Mouse (Mus musculus) adrenal gland, postnatal 4 days (tissue): ENCODE data around the gene Ndc80. TPM values are rescaled to one million over a fixed set of nuclear protein-coding genes. Genes with fewer than 3 reads are reported as not detected.
"Not testable (repeated sequence)": the region's sequence is repeated elsewhere in the genome, so short reads cannot be mapped to it uniquely, and the experiment has no call there.

Experiments used
- DNase-seq, 2 experiments: peaks; one replicate each; pipeline ENCODE4 v3.0.0; 2021 to 2022; ENCODE audit warnings: low spot score in 2 of 2, mixed read lengths in 2 of 2
- long read RNA-seq, 2 experiments: library from polyadenylated mRNA; stranded (forward); transcript quantifications; one replicate each; pipeline ENCODE4 v2.0.0; 2021
- total RNA-seq, 2 experiments: library from RNA; stranded (reverse); gene quantifications; 2 replicates each; pipeline ENCODE4 v1.2.3; 2021

Ndc80 gene
- 10 to 100 TPM; 18.7 to 19.1 TPM for total RNA-seq
- long read RNA-seq, experiment 1, transcript Ndc80-201 (17 exons, 2,201 nt): major isoform, 6 of 7 reads
- long read RNA-seq, experiment 1, partial matches to known transcripts: 0 of 7 reads
- long read RNA-seq, experiment 1, other reads (novel, unspliced or antisense): 1 of 7 reads
- long read RNA-seq, experiment 2, transcript Ndc80-201 (17 exons, 2,201 nt): major isoform, 12 of 18 reads
- long read RNA-seq, experiment 2, partial matches to known transcripts: 4 of 18 reads
- long read RNA-seq, experiment 2, other reads (novel, unspliced or antisense): 1 of 18 reads

DNA sequence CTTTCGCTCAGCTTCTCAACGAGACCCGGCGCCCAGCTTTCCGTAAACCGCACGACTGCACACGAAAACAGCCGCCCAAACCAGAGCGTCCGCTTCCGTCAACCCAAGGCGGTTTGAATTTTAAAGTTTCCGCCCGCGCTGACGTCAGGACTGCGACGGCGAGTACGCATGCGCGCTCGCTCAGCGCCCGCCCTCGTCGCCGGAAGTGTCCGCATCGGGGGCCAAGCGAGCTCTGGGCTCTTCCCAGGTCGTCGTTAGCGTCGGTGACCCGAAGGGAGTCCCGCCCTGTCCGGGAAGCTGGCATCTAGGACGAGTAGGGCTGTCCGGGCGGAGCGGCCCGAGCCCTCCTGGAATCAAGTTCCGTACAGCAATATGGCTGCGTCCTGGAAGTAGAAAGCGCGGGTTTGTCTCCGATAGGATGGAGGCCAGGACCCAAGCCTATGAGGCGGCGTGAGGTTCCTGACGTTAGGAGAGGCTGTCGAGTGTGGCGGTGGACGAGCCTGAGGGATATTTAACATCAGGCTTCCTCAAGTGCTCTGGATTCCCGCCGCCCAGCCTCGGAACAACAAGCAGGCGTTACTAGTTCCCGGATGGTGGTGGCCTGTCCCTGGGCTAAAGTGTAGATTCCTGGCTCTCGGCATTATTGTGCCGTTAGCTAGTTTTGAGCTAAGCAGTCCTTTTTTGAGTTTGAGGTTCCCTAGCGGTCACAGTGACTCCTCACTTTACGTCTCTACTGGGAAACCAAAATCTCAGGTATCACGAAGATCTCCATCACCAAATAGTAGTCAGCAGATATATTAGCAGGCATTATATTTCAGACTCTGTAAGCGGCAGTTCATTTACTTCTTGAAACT, at the start of gene Ndc80:
Gene Ndc80 (minus strand): TSS at position 147 of the 854 bp plus-strand sequence.
- peak; percentile 84 to 92 for DNase-seq

DNA sequence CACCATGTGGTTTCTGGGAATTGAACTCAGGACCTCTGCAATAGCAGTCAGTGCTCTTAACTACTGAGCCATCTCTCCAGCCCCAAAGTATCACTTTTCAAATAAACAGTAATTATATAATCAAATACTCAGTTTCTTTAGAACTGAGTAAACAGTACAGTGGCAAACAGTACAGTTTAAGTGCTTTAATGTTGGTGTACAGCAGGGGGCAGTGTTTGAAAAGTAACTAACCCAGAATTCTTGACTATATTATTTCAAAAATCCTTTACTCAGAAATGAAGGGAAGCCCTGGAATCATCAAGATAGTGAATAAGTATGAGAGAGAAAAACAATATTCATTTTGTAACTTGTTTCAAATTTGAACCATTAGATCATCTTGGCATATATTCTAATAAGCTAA, 35.0 kb upstream of the Ndc80 start:
- DNase-seq: no peak

- DNase-seq: no peak
Observed at GRCm38 (mm10) chr17:71552901-71553300, 26.2 kb upstream of the Ndc80 start.

DNA sequence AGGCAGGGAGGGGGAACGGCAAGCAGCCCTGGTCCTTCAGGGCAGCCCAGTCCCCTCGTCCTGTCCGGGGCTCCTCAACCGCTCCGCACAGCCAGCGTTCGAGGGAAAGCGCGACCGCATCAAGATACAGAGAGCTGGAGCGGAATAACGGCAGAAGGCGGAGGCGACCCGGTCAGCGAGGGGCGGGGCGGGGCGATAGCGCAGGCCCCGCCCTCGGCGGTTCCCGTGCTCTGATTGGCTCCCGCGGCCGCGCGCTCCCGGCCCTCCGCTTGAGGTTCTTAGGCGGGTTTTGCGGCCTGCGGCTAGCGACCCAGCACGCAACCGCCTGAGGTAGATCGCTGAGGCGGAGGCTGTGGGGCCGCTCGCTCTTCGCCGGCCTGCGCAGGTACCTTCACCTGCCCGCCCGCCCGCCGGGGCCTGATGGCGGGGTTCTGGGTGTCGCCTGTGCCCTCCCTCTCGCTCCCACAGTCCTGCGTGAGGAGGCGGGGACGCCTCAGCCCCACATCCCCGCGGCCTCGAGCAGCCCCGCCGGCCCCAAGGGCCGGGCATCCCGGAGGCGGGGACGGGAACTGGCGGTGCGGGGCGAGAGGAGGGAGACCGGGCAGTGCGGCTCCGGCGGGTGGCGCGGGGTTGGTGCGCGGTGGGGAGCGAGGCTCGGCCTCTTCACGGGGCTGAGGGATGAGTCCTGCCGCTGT, 25.2 kb upstream of the Ndc80 start, which contains the start of gene Spdya:
Gene Spdya (plus strand): TSS at position 305 of the 695 bp plus-strand sequence.
- peak; percentile 68 to 71 for DNase-seq

GRCm38 (mm10) chr17:71551350-71551749, 24.7 kb upstream of the Ndc80 start:
- DNase-seq: no peak

GRCm38 (mm10) chr17:71548586-71548985, 21.9 kb upstream of the Ndc80 start:
- DNase-seq: no peak

- DNase-seq: no peak
Observed at GRCm38 (mm10) chr17:71537164-71537563, 10.5 kb upstream of the Ndc80 start.

GRCm38 (mm10) chr17:71535595-71535994, 8.9 kb upstream of the Ndc80 start:
- DNase-seq: not testable (repeated sequence)

GRCm38 (mm10) chr17:71528042-71528441, 1.4 kb upstream of the Ndc80 start:
- no peak for DNase-seq

DNA sequence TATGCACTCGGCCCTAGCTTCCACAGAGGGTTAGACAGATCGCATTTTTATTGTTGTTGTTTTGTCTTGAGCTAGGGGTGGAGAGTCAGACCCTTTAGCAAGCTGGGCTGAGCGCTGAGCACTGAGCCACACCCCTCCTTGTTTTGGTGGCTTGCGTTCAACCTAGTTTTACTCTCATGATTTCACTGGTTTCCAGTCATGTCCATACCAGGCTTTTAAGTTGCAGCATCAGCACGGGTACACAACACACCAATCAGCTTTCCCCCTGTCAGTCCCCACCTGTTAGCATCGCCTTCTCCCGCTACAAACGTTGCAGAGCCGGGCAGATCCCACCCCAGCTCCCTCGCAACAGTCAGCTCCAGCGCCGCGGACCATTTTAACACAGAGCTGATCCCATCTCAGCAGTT, 352 bp downstream of the Ndc80 start:
- DNase-seq: peak in 1 of 2 experiments; percentile 5

DNA sequence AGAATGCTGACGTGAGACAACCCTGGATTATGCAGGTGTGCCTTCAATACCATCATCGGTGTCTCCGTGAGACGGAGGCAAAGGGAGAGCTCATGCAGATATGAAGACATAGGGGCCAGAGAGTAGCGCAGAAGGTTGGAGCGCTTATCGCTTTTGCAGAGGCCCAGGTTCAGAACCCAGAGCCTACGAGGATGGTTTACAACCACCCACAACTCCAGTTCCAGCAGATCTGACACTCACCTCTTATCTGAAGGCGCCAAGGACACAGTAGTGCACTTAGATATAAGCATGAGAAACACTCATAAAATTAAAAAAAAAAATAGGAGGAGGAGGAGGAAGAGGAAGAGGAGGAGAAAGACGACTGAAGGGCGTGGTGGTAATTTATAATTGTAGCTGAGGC, 16.4 kb downstream of the Ndc80 start:
- no peak for DNase-seq

- DNase-seq: no peak
Observed at GRCm38 (mm10) chr17:71506832-71507231, 19.8 kb downstream of the Ndc80 start.

DNA sequence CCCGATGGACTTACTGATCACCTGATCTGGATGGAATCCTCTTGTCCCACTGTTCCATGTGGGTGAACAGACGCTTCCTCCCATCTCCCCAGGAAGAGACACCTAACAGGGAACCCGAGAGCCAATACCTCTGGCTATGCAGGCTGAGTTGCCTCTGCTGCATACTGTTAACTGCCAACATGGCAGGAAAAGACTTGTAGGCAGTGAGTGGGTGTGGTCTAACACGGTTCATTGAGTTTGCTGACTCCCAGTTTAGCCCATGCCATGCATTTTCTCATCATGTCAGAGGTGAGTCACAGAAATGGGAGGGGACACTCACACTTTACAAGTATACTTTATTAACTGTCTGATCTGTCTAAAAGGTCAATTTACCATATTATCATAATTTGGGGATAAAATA, 30.9 kb downstream of the Ndc80 start:
- DNase-seq: no peak

- no peak for DNase-seq
Observed at GRCm38 (mm10) chr17:71491332-71491686, 35.3 kb downstream of the Ndc80 start.

- no peak for DNase-seq
Observed at GRCm38 (mm10) chr17:71490666-71491331, 35.9 kb downstream of the Ndc80 start.

DNA sequence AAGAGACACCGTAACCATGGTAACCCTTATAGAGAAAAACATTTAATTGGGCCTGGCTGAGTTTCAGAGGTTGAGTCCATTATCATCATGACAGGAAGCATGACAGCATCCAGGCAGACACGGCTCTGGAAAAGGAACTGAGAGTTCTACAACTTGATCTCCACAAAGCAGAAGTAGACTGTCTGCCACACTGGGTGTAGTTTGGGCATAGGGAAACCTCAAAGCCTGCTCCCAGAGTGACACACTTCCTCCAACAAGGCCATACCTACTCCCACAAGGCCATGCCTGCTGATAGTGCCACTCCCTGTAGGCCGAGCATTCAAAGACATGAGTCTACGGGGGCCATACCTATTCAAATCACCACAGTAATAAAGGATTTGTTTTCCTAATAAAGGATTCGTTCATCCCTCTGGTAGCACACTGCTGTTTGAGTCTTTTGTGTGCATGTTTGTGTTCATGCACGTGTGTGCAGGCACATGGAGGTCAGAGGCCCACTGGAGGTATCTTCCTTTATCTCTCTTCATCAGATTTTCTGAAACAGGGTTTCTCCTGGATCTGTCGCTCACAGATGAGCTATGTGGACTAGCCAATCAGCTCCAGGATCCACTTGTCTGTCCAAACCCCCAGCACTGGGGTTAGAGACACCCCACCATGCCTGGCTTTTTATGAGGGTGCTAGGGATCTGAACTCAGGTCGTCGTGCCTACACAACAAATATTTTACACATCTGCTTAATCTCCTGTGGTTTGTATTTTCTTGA, 36.8 kb downstream of the Ndc80 start:
- no peak for DNase-seq

GRCm38 (mm10) chr17:71486231-71486851, 40.3 kb downstream of the Ndc80 start:
- DNase-seq: no peak

DNA sequence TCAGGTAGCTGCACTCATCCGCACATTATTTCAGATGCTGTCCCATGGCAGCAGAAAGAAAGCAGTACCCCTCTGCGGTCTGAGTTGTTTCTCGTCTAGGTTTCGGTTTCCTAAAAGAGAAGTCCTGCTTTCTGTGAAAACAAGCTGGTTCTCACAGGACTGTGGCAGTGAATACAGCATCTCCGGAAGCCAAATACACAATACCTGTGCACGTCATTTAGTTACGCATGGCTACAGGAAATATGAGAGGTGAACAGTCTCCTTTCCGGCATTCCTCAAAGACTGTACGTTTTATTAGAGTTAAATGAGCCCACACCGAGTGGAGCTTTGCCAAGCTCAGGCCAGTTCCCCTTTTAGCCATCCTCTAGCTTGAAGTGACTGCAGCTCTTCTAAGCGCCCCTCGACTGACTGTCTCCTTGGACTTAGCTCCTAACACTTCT, 40.8 kb downstream of the Ndc80 start:
- DNase-seq: no peak

DNA sequence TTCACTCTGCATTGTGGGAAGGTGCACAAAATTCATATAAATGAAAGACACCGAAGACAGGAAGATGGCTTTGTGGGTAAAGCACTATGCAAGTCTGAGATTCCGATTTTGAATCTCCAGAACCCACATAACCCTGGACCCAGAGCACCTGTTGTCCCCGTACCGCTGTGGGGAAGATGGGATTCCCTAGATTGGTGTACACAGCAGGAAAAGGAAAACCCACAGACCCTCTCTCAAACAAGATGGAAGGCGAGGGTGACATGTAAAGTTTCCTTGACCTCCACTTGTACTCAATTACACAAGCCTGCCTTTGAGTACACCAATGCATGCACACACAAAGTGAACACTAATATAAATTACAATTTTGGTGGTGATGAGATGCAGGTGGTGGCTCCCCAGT, 41.9 kb downstream of the Ndc80 start:
- no peak for DNase-seq
